Mouse (Mus musculus): ENCODE results near the gene Commd9.

The Commd9 gene

DNA sequence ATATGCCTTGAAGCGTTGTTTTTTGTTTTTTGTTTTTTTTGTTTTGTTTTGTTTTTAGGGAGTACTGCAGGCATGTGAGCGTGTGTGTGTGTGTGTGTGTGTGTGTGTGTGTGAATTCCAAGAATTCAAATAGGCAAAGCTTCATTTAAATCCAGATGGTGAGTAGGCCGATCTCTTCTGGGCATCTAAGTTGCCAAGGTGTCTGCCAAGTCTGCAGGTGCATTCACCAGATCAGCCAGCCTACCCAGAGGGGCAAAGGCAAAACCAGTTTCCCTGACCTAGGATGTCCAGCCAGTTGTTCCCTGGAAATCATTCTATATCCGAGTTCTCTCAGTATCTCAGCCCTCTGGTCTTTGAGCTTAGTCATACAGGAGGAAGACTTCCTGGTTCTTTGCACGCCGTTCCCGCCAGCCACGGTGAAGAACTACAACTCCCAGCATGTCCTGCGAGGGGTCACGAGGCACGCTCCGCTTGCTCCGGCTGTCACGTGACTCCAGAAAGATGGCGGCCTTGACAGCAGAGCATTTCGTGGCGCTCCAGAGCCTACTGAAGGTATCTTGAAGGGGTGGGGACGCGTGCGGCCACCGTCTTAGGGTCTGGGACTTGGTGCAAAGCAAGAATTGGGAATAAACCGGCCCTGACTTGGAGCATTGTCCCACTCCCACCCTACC, at the start of gene Commd9:
TSS of gene Commd9 (plus strand) at position 480 of the 671 bp plus-strand sequence.
- peak; percentile 95 to 96 for DNase-seq

DNA sequence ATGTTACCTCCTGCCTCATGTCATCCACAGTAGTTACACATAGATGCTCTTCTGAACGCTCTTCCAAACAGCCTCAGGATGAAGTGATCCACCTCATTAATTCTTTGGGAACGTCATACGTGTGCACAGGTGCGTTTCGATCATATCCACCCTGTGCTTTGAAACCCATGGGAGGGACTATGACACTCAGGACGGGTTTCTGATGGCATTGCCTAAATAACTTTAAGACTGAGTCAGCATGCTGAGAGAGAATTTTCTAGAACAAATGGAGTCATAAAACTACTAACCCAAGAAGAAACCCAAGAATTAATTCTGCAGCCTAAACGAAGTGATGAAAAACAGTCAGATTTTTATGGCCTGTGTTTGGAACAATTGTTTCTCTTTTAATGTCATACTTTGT, 43.3 kb upstream of the Commd9 start:
- DNase-seq, result no peak

DNA sequence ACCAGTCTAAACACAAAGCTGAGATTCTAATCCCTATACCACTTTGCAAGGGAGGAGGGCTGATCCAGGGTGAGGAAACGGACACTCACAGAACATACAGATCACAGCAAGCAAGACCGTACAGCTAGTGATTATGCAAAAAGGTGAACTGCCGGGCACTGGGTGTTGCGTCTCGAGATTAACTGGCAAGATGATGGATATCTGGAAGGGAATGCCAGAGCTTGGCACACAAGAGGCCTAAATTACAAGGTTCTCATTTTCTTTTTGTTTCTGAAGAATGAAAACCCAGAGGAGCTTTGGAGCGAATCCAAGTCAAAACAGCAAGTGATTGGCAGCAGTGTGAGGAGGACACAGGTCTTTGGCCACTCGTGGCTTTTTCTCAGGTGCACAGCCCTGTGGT, 31.3 kb upstream of the Commd9 start:
- no peak for DNase-seq

DNA sequence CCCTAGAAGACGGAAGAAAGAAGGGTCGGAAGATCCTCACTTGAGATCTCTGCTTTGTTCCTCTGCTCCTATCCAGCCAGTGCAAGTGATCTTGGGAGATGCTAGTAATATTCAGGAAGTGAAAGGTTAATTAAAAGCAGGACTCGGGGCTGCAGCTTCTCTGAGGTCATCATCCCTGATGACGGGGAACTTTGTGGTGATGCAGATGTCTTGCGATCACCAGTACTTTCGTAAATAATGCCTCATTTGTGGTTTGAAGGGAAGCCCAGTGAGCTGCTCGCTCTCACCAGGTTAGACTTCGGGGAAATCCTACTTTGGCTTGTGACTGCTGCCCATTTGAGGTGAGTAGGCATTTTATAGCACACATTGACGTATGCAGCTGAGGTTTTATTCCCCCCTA, 29.9 kb upstream of the Commd9 start:
- no peak for DNase-seq

DNA sequence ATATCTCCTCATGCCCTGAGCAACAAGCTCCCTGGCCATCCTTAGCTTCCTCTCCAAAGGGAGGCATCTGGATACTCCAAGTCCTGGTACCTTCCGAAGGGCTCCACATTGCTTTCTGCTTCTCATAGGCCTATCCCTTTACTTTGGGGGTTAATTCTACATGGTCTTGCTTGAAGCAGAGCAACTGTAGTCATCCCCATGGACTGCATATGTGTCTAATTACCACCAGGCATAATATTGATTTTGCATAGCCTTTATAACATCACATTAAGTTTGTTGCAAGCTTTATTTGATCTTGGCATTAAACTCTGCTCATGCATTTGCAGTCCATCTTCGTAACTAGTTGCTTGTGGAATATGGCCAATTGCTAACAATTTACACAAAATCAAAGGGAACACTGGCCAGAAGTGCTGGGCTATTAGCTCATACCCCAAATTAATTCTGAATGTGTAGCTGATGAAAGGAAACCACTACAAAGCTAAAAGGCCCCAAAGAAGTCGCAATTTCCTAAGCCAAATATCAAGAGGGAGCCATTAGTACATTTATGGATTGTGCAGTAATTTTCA, 25.0 kb upstream of the Commd9 start:
- DNase-seq, result no peak

DNA sequence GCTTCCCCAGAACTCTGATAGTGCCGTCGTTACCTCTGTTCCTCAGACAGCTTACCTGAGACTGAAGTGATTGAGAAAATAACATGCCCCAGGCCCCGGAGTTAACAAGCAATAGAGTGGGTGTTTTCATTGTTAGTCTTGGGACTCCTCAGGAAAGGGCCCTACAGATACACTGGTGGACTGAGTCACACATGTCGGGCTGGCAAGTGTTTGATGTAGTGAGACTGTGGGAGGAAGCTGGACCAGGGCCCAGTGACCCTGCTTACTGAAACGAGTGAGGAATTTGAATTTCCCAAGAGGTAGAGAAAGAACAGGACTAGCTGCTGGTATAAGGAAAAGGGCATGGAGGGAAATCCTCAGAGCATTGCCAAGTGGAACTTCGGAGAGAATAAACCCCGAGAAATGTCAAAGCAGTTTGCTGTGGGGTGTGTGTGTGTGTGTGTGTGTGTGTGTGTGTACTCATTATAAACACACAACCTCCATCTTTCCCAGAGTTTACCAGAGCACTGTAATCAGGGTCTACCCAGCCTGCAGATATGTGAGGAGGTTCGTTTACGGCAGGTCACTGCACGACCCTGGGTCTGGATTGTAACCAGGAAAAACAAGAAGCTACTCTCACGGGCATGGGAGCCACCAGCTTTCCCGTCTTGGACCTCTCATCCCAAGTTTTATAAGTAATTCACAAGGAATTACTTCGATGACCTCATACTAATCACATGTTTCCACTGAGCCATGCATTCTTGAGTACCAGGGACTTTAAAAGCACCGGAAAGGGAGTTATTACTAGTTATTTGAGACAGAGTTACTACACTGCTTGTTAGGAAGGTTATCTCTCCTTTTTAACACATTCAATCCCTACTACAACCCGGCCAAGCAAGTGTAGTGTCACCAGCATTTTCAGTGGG, 23.6 kb upstream of the Commd9 start:
- peak; percentile 76 to 88 for DNase-seq

DNA sequence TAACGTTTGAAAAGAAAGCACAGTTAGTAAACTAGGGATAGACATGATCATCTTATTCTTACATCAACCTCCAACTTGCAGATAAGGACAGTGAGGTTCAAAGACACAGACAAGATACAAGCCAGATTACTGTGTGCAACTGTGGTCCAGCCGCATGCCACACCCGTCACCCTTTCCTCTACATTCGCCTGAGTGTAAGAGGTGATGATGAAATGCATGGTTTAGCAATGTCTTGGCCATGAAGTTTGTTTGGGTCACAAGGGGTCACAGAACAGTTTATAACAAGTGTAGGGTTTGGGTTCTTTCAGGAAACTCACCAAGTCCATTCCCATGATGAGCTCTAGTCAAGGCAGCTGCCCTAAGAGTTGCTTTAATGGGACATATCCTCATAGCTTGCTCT, 17.4 kb upstream of the Commd9 start:
- DNase-seq, result peak; percentile 34 to 46

DNA sequence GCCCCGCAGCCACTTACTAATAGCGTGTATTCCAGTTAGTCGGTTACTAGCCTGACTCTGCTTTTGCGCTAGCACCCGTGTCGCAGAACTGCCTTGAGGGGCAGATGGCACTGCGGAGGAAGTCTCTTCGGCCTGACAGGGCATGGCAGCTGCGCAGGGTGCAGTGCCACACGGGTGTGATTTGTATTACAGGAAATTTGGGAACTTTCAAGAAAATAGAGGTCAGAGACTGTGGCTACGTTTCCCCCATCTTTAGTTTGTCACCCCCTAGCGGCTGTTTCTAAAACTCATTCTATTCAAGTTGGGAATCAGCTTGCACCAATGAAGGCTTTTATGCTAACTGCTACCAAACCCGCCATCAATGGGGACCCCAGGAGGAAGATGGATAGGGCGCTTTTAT, 14.9 kb upstream of the Commd9 start:
- peak; percentile 30 to 67 for DNase-seq

DNA sequence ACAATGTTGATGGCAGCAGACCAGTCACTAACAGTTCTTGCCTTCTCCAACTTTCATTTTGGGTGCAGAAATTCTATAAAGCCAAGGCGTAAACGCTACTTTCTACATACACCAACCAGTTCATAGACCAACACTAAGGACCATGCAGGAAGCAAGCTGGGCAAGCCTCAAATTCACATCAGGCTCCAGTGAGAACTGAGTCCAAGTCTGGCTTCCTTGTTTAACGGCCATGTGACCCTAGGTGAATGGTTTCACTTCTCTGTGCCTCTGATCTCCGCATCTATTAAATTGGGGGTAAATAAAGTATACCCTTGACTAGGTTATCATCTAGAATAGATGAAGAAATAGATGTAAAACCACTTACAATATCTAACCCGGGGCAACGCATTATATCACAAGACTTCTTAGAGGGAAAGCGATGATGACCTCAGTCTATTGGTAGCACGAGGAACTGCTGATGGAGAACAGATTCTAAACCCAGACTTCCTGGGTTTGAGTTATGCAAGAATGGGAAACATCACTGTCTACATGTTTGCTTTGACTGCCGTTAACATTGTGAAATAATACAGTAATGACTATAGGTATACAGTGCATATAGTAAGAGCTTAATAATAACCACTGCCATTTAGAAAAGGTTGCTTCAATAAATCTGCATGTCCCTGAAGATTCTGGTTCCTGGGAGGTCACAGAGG, 4.4 kb upstream of the Commd9 start:
- no peak for DNase-seq

DNA sequence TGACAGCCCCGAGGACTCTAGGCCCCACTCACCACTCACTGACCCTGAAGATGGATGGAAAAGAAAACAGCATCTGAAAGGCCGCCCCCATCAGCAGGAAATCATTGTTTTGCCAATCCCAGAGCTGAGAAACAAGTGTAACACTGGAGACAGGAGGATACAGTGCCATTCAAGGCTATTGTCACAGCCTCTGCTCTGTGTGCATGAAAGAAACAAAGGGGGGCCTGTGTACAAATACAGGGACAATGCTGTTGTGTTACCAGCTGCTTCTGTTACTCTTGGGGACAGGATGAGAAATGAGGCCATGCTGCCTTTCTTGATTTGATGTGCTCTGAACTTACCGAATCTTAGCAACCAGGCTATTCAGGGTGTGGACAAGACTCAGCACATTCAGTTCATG, 3.0 kb upstream of the Commd9 start, which contains the start of gene Prr5l:
TSS of gene Prr5l (minus strand) at position 30 of the 400 bp plus-strand sequence.
- no peak for DNase-seq

DNA sequence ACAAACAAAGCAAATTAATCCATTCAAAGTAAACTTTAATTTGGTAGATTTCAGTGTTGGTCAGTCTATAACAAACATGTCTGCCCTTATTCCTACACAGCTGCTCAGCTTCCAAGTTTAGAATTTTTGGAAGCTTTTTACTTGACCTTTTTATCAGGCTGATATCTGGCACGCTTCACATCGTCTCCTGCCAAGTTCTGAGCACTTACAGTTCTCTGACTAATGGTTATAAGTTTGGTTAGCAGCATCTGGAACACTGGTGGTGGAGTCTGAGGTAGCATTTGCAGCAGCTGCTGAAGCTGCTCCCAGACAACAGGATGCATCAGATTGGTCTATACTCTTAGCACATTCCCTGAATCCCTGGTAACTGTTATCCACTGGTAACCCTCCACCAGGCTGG, 1.8 kb upstream of the Commd9 start:
- peak in 1 of 2 experiments; percentile 43 for DNase-seq

DNA sequence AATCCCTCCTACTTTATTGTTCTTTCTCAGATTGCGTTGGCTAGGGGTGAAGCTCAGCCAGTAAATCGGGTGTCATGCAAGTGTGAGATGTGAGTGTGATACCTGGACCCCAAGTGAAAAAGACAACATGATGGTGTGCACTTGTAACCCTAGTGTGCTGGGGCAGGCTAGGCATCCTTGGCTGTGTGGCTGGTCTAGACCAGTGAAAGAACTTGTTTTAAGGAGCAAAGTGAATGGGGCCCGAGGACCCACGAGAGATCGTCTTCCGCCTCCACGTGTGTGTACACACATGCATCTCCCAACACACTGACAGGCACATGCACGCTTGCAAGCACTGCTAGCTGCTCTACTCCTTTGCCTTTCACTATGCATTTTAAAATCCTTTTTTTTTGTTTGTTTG, 2.8 kb downstream of the Commd9 start:
- no peak for DNase-seq

DNA sequence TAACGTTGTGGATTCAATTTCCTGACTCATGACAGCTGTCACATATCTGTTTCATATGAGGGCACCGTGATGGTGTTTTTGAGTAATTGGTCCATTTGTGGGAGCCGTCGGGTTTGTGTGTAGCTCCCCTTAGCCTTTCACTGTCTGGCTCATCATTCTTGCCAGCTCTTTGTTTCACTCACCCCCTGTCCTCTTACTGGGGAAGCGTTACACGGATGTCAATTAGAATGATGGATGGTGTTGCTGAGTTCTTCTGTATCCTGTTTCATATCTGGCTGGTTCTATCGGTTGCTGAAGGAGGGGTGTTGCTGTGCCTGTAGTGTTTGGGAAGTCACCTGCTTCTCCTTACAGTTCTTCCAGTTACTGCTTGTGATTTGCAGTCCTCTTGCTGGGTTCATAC, 5.1 kb downstream of the Commd9 start:
- DNase-seq, result no peak

DNA sequence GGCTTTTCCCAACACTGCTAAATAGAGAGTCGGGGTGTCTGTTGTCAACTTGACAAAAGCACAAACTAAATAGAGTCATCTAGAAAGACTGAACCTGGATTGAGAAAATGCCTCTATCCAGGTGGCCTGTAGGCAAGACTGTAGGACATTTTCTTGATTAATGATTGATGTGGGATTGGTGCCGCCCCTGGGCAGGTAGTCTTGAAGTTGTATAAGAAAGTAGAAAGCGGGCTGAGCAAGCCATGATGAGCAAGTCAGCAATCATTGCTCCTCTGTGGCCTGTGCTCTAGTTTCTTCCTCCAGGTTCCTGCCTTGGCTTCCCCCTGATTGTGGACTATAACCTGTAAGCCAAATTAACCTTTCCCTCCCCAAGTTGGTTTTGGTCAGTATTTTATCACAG, 8.1 kb downstream of the Commd9 start:
- no peak for DNase-seq

DNA sequence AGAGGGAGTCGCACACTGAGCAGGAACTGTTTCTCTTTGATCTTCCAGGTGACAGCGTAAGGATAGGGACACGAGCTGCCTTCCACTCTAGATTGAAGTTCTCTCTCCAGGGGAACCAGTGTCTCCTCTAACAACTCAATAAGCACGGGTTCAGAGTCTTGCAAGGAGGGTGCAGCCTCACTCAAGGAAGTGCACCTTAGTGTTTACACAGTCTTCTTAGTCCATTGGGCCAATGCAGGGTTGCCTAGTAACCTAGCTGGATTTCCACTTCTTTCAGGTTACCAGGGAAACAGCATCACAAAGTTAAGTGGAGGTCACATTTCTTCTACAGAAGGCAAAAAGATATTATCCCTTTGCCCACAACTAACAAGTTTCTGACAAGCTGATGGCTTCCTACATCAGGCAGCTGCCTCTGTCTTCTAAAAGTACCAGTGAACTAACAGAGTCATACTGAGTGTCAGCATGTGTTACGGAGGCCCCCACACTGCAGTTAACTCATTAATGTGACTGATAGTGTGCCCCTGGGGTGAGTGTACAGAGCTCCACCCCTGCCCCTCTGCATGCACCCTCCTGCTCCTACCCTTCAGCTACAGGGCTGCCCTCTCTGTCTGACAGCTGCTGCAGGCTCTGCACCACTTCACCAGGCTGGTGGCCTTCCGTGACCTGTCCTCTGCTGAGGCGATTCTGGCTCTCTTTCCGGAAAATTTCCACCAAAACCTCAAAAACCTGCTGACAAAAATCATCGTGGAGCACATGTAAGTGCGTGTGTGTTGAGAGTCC, 10.6 kb downstream of the Commd9 start:
- DNase-seq, result peak in 1 of 2 experiments; percentile 67

DNA sequence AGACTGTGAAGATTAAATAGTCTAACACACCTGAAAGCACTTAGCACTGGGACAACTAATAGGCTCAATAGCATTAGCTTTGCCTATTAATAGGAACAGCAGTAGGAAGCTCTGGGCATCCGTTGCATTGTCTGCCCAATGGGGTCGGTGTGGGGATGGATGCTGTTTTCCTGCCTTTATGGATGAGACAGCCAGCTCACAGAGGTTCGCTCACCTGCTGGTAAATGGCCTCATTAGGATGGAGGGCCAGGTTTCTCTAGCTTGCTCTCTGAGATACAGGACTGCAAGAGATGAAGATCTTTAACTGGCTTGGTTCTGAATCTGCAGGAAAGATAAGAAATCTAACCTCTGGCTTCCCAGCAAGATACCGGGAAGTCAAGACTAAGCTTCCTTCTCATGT, 16.1 kb downstream of the Commd9 start:
- DNase-seq, result no peak

DNA sequence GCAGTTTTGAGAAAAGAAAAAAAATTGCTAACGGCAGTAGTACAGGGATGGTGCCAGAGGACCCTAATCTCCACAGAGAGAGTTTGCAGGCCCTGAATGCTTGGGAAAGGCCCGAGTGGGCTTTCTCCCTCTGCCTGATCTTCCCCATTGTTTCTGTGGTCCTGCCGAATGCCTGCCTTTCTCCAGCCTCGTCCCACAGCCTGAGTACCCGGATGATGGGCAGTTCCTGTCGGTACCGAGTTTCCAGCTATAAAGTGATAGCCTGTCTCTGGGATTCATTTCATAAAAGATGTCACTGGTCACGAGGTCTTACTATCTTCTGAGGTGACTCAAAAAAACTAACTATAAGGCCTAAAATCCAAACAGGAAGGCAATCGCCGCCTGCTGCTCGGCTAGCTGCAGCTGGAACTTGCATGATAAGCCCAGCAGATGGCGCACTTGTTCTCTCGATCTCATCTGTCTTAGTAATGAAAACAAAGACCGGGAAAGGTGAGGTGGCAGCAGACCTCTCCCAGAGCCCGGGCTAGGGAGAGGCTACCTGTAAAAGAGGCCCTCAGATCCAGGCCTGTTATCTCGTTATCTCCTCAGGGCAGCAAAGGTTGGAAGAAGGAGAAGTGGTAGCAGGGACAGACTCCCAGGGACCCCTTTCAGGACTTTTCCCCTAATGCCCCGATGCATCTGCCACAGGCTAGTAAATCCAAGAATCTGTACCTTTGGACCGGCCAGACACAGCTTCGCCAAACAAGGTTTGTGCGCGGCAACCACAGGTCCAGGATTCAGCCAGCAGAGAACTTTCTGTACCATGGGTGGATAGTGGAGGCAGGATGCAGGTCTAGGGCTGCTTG, 19.7 kb downstream of the Commd9 start:
- peak; percentile 72 to 84 for DNase-seq

DNA sequence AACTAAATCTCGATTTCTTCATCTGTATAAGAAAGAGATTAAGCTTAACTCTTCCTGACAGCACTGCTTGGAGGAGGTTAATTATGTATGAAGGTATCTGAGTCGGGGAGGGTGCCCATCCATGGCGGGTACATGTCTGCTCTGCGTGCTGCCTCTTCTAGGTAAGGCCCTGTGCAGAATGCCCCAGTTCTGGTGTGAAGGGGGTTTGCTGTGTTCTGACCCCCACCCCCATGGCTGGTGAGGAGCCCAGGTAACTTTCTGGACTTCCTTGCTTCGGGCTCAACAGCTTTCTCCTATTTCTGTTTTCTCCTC, 20.3 kb downstream of the Commd9 start:
- DNase-seq, result no peak

DNA sequence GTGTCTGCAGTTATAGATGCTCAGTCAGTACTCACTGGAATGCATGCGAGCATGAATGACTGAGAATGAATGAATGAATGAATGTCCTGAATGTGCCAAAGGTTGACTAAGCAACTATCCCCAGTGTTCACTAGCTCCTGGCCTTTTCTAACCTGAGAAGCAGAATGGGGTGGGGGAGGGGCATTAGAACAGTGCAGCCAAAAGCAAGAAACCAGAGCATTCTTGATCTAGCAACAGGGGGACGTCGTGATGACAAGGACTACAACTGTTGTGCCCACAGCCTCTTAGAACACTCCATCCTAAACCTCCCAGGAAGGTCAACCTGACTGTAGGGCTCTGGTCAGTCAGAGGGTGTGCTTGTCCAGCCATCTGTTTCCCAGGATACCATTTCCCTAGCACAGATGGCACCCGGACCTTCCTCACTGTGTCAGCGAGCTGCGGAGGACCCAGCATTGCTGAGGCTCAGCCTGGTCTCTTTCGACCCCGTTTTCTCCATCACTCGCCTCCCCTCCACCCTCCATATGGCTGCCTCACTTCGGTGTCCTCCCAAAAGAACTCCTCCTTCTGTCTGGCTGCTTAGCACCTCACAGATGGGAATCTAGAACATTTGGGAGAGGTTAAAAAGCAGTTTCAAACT, 21.5 kb downstream of the Commd9 start:
- no peak for DNase-seq

DNA sequence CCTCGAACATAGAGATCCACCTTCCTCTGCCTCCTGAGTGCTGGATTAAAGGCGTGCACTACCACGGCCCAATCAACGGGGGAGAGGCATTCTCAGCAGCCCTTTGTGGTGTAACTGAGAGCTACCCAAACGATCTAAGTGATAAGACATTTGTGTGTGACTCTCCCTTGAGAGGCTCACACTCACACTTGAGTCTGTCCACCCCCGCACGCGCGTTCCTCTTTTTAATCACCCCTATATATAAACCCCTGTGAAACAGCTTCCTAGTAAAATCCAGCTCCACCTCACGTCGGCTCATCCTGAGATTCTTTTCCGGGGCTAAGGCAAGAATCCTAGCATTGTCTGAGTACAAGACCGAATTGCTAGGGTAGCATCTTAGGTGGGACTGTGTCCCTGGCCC, 22.7 kb downstream of the Commd9 start:
- no peak for DNase-seq

Measured in lung, postnatal 4 days (tissue).